Mouse (Mus musculus) midbrain, embryonic 11.5 days (tissue): ENCODE data around the gene Fam208b. TPM values are rescaled to one million over a fixed set of nuclear protein-coding genes. Genes with fewer than 3 reads are reported as not detected.

Source experiments
- ATAC-seq: fragments of 200-750 bp; cut with Nextera tagmentation; 2 replicates; pipeline ENCODE4 v1.8.0; 2017; ENCODE audit warnings: moderate TSS enrichment, moderate library complexity; ENCODE audit not compliant: low FRiP score
- DNase-seq: peaks from one replicate; pipeline ENCODE4 v3.0.0; 2015; ENCODE audit warnings: low spot score; ENCODE audit errors: missing footprints
- H3K27ac ChIP-seq: fragments of 300-500 bp; sonication (generic); 2 replicates; pipeline ENCODE4 v1.5.1; 2014; ENCODE audit warnings: low read depth, low read length
- H3K27me3 ChIP-seq: fragments of 300-500 bp; sonication (generic); 2 replicates; pipeline ENCODE4 v1.6.1; 2014; ENCODE audit warnings: mild to moderate bottlenecking, low read length, moderate library complexity, mixed read lengths; ENCODE audit not compliant: control insufficient read depth, insufficient read depth
- H3K36me3 ChIP-seq: fragments of 300-500 bp; sonication (generic); 2 replicates; pipeline ENCODE4 v1.6.1; 2014; ENCODE audit warnings: mild to moderate bottlenecking, low read length, moderate library complexity, mixed read lengths; ENCODE audit not compliant: control insufficient read depth, insufficient read depth
- H3K4me1 ChIP-seq: fragments of 300-500 bp; sonication (generic); 2 replicates; pipeline ENCODE4 v1.6.1; 2014; ENCODE audit warnings: low read length; ENCODE audit not compliant: control insufficient read depth, insufficient read depth
- H3K4me2 ChIP-seq: fragments of 300-500 bp; sonication (generic); 2 replicates; pipeline ENCODE4 v1.6.1; 2014; ENCODE audit warnings: mild to moderate bottlenecking, moderate library complexity
- H3K4me3 ChIP-seq: fragments of 300-500 bp; sonication (generic); 2 replicates; pipeline ENCODE4 v1.5.1; 2014; ENCODE audit warnings: low read depth, low read length
- H3K9ac ChIP-seq: fragments of 300-500 bp; sonication (generic); 2 replicates; pipeline ENCODE4 v1.6.1; 2014; ENCODE audit warnings: low read length
- H3K9me3 ChIP-seq: fragments of 300-500 bp; sonication (generic); 2 replicates; pipeline ENCODE4 v1.6.1; 2016; ENCODE audit warnings: low read length; ENCODE audit not compliant: control insufficient read depth
- WGBS: fragments of 180-500 bp; shearing (Covaris S2); extraction: QIAGEN DNeasy Blood & Tissue Kit; methylation state at CpG from one replicate; pipeline ENCODE4 v1.1.7; 2014; 5-methylcytosine and 5-hydroxymethylcytosine counted together
- polyA plus RNA-seq: library from polyadenylated mRNA; unstranded; fragments of >200 nt; fragmentation: Nextera tagmentation; extraction: Ambion mirVana; gene quantifications from 2 replicates; pipeline ENCODE4 v1.2.1, GENCODE M21; 2014

Gene Fam208b
- 20.5 and 24.6 TPM in 2 replicates for polyA plus RNA-seq

DNA sequence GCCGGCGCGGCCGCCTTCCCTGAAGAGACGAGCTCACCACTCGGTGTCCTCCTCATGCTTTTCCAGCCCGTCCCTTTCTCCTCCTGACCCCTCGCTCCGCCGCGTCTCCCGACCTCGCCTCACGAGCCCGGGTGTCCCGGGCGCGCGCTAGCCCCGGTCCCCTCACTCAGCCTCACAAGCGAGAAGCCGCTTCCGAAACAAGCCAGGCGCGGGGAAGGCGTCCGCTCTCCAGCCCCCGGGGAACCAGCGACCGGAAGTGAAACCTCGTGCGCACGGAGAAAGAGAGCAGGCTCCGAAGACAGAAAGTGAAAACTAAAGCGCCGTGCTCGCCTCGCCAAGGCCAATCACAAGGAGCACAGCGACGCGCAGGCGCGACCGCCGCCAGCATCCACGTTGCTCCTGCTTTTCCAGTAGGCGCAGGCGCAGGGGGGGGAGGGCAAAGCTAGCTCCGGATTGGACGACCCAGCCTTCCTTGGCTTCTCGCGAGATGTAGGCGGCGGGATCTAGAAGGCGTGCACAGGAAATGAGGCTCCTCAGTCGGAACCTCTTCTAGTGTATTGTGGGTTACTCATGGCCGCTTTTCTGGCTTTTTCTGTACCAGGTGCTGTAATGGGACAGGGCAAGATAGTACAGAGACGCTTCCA, at the start of gene Fam208b:
TSS of gene Fam208b (minus strand) at position 314 of the 644 bp plus-strand sequence.
- WGBS, result under 1% methylated on average over 54 of the region's 58 CpGs
- peak; percentile 99 for DNase-seq

DNA sequence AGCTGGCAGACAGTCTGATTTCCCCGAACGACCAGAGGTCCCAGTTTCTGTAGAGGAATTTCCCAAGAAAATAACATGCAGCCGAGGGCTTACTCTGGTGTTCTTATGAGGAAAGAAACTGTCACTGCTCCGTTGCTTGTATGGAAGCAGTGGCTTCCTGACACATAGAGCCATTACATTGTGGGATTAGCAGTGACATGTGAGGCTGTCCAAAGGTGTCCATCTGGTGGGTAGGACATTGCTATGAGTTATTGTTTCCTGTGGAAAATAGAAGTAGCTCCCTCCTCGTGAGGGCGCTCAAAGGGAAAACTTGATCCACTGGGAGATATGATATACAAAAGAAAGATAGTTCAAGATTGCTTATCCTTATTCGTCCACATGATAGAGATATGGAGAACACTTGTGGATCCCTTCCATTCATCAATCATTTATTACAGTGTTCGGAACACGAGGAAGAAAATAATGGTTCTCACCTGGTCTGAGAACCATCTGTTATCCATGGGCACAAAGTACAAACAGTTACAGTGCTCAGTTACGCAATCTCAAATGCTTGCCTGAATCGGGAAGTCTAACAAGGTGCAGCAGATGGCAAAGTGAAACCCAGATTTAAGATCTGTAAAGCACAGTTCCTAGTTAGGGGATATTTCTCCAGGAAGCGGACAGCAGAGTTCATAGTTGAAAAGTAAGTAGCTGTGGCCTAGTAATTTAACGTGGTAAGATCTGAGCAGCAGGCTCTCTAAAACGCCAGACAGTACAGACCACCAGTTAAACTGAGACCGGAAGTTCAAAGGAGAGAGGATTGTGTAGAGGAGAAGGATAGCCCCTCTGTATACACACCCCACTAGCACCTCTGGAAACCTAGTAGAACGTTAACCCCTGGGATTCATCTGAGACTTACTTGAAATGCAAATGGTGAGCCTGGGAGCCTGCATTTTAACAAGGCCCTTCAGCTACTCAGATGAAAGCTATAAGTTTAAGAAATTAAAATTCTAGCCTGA, 48.6 kb upstream of the Fam208b start:
- DNase-seq, result no peak
- H3K27me3 ChIP-seq, result no peaks in the 10 kb centered on the region
- 83% methylated on average over 16 of the region's 16 CpGs for WGBS
- H3K27ac ChIP-seq, result no peak overlapping the region
- H3K4me3 ChIP-seq, result no peak overlapping the region
- no peak for ATAC-seq
- no peak overlapping the region for H3K4me2 ChIP-seq
- no peak overlapping the region for H3K9ac ChIP-seq
- no peaks in the 10 kb centered on the region for H3K4me1 ChIP-seq
- H3K36me3 ChIP-seq, result no peaks in the 10 kb centered on the region
- H3K9me3 ChIP-seq, result no peaks in the 10 kb centered on the region

More for the DNA sequence above, at the start of gene Fam208b:
- Histone ChIP-seq H3K9me3 (no peaks in the 10 kb centered on the region), H3K4me2 (peak within 1 kb of the TSS; percentile 82), H3K27me3 (no peaks in the 10 kb centered on the region), H3K36me3 (no peaks in the 10 kb centered on the region), H3K4me3 (peak within 1 kb of the TSS; percentile 90), H3K9ac (peak within 1 kb of the TSS; percentile 91), H3K4me1 (no peaks in the 10 kb centered on the region), H3K27ac (peak within 1 kb of the TSS; percentile 80)
- peak; percentile 99 for ATAC-seq

- Histone ChIP-seq H3K4me2 (no peak overlapping the region), H3K27me3 (no peaks in the 10 kb centered on the region), H3K36me3 (0 out of 2 replicates have a peak, but pooled peaks cover 2% of the 10 kb centered on the region), H3K9me3 (no peaks in the 10 kb centered on the region), H3K4me3 (no peak overlapping the region), H3K27ac (no peak overlapping the region), H3K4me1 (no peaks in the 10 kb centered on the region), H3K9ac (no peak overlapping the region)
- ATAC-seq (no peak), DNase-seq (no peak)
- 95% methylated on average over 2 of the region's 2 CpGs for WGBS
Measured at GRCm38 (mm10) chr13:3654432-3654831, 43.5 kb upstream of the Fam208b start.

DNA sequence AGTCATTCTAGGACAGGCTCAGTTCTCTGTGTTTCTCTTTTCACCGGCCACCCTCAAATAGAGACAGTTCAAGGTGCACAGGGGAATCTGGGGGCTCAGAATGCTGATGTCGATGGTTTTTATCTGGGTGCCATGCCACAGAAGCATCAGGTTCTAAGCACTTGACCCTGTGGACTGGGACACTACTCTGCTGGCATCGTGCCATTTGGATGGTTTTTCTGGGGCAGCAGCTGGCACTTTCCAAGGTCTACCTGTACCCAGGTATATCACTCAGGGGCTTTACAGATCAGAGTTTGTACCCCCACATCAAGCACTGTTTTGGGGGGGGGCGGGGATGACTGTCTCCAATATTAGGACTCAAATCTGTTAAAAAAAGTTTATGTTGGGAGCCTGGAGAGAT, 39.7 kb upstream of the Fam208b start:
- no peak overlapping the region for H3K9ac ChIP-seq
- H3K9me3 ChIP-seq, result no peaks in the 10 kb centered on the region
- H3K27me3 ChIP-seq, result no peaks in the 10 kb centered on the region
- no peak overlapping the region for H3K4me2 ChIP-seq
- ATAC-seq, result no peak
- 90% methylated on average over 4 of the region's 4 CpGs for WGBS
- 0 out of 2 replicates have a peak, but pooled peaks cover 2% of the 10 kb centered on the region for H3K36me3 ChIP-seq
- no peaks in the 10 kb centered on the region for H3K4me1 ChIP-seq
- H3K4me3 ChIP-seq, result no peak overlapping the region
- DNase-seq, result no peak
- H3K27ac ChIP-seq, result no peak overlapping the region

GRCm38 (mm10) chr13:3646566-3646965, 35.7 kb upstream of the Fam208b start:
- Histone ChIP-seq H3K27ac (no peak overlapping the region), H3K27me3 (no peaks in the 10 kb centered on the region), H3K4me1 (no peaks in the 10 kb centered on the region), H3K9ac (no peak overlapping the region), H3K4me3 (no peak overlapping the region), H3K4me2 (no peak overlapping the region), H3K36me3 (0 out of 2 replicates have a peak, but pooled peaks cover 2% of the 10 kb centered on the region), H3K9me3 (no peaks in the 10 kb centered on the region)
- DNase-seq (no peak), ATAC-seq (no peak)
- WGBS, result 88% methylated on average over 7 of the region's 7 CpGs

GRCm38 (mm10) chr13:3645919-3646318, 35.0 kb upstream of the Fam208b start:
- 91% methylated on average over 3 of the region's 3 CpGs for WGBS
- Histone ChIP-seq H3K4me1 (no peaks in the 10 kb centered on the region), H3K4me3 (no peak overlapping the region), H3K9ac (no peak overlapping the region), H3K4me2 (no peak overlapping the region), H3K27ac (no peak overlapping the region), H3K36me3 (0 out of 2 replicates have a peak, but pooled peaks cover 2% of the 10 kb centered on the region), H3K9me3 (no peaks in the 10 kb centered on the region), H3K27me3 (no peaks in the 10 kb centered on the region)
- DNase-seq (no peak), ATAC-seq (no peak)

DNA sequence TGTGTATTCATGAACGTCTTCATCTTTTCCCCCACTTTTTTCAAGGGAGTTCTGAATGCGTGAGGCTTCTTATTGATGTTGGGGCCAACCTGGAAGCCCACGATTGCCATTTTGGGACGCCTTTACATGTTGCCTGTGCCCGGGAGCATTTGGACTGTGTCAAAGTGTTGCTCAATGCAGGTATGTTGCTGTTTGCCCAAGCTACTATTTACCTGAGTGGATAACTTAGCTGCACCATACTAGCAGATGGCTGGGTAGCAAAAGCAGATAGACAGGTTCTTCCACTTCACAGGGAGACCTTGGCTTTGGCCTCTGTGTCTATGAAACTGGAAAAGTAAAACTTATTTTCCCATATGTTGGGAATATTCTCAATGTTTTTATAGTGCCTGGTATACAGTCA, 34.0 kb upstream of the Fam208b start:
- 93% methylated on average over 5 of the region's 5 CpGs for WGBS
- peak; percentile 64 for DNase-seq
- Histone ChIP-seq H3K4me2 (no peak overlapping the region), H3K27ac (no peak overlapping the region), H3K27me3 (no peaks in the 10 kb centered on the region), H3K9me3 (no peaks in the 10 kb centered on the region), H3K9ac (no peak overlapping the region), H3K36me3 (no peaks in the 10 kb centered on the region), H3K4me1 (no peaks in the 10 kb centered on the region), H3K4me3 (no peak overlapping the region)
- no peak for ATAC-seq

DNA sequence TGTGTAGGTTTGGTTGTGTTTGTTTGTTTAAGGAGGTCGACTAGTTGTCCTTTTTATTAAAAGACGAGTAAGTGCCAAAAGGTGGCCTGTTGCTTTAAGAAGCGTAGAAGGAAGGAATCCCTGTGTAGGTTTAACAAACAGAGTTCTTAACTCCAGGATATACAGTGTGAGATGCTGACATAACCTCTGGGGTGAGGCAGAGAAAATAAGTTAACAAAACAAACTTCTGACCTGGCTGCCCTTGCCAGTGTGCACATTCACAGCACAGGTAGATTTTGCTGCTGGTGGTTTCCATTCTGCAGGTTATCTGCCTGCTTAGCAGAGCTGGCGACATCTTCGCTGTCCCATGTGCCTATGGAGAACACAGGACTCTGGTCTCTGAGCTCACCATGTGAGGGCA, 31.6 kb upstream of the Fam208b start:
- Histone ChIP-seq H3K36me3 (no peaks in the 10 kb centered on the region), H3K4me1 (no peaks in the 10 kb centered on the region), H3K9ac (no peak overlapping the region), H3K27me3 (no peaks in the 10 kb centered on the region), H3K4me2 (no peak overlapping the region), H3K27ac (no peak overlapping the region), H3K4me3 (no peak overlapping the region), H3K9me3 (no peaks in the 10 kb centered on the region)
- DNase-seq (no peak), ATAC-seq (no peak)
- WGBS, result 89% methylated on average over 5 of the region's 5 CpGs

- Histone ChIP-seq H3K27me3 (no peaks in the 10 kb centered on the region), H3K36me3 (no peaks in the 10 kb centered on the region), H3K9me3 (no peaks in the 10 kb centered on the region), H3K27ac (no peak overlapping the region), H3K4me1 (no peaks in the 10 kb centered on the region), H3K4me2 (no peak overlapping the region), H3K9ac (no peak overlapping the region), H3K4me3 (no peak overlapping the region)
- WGBS, result 80% methylated on average over 9 of the region's 9 CpGs
- peak; percentile 82 for DNase-seq
- ATAC-seq, result peak; percentile 73
Measured at GRCm38 (mm10) chr13:3642049-3642448, 31.1 kb upstream of the Fam208b start.
